Mouse (Mus musculus) frontal cortex, postnatal 10 days (tissue): ENCODE results near the gene Tstd2.

Experiments
- DNase-seq, 2 experiments: peaks; one replicate each; pipeline ENCODE4 v3.0.0; 2022; ENCODE audit warnings: low spot score in 2 of 2, mixed read lengths in 1 of 2

Gene Tstd2

DNA sequence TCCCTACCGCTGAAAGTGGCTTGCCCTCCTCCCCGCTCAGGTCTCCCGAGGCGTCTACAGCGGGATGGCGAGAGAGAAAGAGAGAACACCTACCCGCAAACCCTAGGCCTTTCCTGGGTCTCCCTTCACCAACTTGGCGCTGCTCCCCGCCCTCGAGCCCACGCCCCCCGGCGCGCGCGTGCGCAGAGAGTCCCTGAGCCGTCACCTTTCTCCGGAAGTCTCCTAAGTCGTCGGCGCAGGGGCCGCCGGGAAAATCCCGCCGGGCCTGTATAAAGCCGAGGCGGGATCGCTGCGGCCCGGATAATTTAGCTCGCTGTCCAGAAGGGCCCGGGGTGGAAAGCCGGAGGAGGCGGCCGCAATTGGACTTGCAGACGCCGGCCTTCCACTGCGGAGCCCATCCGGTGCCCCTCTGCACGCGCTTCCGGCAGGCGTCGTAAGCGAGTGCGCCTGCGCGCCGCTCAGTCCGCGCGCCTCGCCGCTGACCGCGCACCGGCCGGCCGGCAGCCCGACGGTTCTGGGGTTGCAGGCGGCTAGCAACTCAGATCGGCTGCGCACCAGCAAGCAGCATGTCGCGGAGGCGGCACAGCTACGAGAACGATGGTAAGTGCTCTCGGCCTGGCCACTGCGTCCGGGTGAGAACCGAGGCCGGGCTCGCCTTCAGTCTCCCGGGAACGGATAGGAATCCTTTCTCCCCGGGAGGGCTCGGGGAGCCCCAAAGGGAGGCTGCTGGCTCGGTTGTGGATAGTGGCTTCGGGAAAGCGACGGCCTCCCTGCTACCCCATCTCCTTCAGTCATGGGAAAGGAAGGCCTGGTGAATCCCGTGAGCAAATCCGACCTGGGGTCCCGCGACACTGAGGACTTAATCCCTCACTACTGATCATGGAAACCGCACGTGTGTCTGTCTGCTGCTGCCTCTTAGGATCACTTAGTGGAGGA lies at the start of gene Tstd2, which contains the start of gene Ncbp1:
Gene Tstd2 (minus strand): TSS at position 408 of the 936 bp plus-strand sequence.
Gene Ncbp1 (plus strand): TSS at position 327 of the 936 bp plus-strand sequence.
- peak; percentile 77 to 91 for DNase-seq

DNA sequence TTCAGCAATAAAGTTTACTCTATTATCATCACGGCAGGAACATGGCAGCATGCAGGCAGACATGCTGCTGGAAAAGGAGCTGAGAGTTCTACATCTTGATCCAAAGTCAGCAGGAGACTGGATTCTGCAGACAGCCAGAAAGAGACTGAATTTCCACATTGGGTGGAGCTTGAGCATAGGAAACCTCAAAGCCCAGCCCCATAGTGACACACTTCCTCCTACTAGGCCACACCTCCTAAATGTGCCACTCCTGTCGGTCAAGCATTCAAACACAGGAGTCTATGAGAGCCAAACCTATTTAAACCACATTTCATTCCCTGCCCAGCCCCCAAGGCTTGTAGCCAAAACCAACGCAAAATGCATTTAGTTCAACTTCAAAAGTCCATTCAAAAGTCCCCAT lies 48.0 kb upstream of the Tstd2 start:
- no peak for DNase-seq

DNA sequence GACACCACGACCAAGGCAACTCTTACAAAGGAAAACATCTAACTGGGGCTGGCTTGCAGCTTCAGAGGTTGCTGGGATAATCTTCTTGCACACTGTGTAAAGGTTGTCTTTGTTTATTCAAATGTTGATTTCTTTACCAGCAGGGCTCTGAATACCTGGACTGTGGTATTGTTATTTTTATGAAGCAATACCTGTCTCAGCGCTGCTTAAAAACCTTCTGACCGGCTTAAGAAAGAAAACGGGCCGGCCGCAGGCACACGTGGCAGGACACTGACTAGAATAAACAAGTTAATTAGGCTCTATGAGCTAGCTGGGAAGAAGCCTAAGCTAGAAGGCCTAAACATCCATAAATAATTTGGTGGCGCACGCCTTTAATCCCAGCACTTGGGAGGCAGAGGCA lies 47.4 kb upstream of the Tstd2 start:
- DNase-seq = no peak

DNA sequence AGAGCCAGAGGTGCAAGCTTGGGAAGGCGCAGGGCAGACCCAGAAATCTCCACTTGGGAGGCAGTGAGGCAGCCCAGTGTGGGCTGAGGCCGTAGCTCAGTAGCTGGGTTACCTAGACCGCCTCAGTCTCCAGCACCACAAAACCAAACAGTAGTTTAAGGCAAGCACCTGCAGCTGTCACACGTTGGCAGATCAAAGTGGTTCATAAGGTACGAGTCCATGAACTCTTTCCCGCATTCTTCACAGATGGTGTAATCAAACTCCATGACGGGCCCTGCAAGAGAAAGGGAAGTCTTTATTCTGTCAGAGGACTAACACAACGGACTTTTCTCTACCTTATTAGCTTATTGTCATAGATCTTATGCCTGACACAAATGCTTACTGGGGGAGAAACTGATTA lies 46.9 kb upstream of the Tstd2 start:
- DNase-seq = no peak

DNA sequence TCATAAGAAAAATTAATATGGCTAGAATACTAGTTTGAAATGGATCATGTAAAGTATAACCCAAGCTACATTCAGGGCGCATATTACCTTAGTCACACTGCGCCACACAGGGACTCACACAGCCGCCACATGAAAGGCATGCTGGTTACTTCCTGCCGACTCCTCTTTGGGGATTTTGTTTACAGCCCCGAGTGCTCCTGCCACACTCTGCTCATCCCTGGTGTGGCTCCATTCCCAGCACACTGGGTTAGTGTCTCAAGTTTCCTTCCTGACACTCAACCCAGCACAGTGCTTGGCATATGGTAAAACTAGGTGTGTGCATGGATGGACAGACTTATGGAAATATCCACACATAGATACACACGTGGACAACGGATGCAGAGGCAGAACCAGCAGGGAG lies 43.7 kb upstream of the Tstd2 start:
- DNase-seq = no peak

DNA sequence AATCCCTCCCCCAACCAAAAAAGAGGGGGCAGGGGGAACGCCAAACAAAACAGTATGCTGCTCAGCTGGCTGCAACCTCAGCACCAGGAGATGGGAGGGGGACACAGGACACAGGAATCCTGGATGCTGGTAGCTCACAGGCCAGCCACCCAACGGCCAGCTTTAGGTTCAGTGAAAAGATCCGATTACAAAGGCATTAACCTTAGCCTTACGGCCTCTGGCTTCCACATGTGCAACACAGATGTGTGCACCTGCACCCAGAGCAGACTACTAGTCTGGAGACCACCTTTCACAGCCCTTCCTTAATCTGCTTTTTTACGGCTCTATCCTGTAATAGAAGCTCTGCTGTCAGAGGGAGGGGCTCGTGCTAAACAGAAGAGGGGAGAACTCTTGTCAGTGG lies 42.7 kb upstream of the Tstd2 start:
- DNase-seq = no peak

DNA sequence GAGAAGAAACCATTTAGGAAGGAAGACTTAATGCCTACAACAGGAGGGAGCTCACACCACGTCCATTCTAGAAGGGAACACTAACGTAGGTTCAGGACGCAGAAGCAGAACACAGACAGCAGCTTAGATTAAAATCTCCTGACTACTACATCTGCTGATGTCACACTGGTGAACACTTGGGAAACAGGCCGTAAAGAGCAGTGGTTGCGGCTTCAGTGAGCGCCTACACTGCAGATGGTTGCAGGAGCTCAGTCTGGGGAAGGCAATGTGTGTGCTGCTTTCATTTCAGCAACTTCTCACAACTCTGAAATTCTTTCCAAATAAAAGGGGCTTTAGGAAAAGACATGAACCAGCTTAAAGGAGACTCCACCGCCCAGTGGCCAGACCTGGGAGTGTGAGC lies 39.0 kb upstream of the Tstd2 start:
- no peak for DNase-seq

DNA sequence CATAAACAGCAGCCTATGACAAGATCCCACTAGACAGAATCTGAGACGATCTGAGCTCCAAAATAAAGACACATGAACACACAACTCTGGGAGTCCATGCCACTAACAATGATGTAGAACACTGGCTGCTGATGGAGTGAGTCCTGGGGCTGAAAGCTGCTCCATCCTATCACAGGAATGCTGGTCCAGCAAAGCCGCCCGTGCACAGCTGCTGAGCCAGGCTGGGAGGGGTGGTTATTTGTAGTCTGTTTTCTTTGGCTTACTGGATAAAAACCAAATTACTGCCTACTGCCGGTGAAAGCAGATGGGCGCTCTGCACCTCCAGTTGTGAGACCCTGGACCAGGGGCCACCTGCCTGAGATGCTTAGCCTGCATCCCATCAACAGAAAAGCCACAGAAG lies 38.5 kb upstream of the Tstd2 start:
- no peak for DNase-seq

DNA sequence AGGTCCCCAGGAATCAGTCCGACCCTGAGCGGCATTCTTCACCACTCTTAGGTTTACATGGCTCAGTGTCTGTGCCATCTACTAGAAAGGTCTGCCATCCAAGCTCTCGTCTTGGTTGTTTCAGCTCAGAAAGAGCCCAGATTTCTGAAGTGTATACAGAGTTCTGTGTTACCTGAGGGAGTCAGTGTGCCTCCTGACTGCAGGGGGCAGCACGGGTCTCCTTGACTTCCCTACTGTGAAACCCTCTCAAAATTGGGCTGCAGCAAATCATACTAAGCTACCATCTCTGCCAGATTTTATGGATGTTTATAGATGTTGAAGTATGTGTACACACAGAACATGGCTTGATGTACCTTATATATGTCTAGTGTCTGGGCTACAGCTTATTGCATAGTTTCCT lies 37.8 kb upstream of the Tstd2 start:
- DNase-seq = no peak

DNA sequence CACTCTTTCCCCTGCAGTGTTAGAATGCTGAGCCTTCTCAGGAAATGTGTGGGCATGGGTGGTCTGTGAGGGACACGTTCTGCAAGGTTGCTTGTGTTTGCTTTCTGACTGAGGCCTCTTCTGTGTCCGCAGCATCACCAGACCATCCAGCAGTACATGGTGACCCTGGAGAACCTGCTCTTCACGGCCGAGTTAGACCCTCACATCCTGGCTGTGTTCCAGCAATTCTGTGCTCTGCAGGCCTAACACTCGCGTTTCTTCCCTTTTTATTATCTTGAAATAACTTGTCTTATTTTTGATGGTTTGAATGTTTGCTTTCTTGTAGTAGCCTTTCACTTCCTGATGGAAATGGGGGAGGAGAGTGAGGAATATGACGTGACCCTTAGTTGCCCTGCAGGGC lies 33.3 kb upstream of the Tstd2 start:
- DNase-seq = no peak

DNA sequence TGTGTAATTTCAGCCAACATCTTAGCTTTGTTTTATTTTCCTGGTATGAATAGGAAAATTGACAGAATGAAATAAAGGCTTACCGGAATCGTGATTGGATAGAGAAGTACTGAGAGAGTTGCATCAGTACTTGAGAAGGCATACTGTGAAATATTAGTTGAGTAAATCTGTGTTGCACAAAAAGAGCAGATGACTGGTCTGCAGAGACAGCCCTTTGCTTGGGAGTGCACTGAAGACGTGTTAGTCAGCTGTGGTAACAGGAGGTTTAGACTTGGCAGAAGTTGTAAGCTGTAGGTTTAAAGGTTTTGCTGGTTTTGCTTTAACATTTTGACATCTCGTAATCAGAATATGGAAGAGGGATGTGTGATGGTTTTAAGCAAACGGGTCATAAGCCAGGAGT lies 27.3 kb upstream of the Tstd2 start:
- DNase-seq = no peak

DNA sequence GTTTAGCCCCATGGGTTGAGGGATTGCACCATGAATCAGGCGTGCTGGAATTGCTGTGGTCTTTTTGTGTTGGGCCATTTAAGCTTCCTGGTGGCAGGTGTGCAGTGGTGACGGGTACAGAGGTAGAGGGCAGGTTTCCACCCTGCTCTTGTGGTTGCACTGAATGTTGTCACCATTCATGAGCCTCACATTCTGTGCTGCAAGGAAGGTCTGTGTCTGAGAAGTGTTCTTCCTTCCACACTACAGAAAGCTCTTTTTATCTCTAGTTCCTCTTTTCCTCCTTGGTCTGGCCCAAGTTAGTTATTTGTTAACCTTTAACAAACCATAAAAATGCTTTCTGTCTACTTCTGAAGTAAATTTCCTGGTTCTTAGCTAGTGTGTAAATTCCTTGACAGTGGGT lies 25.5 kb upstream of the Tstd2 start:
- DNase-seq = no peak

DNA sequence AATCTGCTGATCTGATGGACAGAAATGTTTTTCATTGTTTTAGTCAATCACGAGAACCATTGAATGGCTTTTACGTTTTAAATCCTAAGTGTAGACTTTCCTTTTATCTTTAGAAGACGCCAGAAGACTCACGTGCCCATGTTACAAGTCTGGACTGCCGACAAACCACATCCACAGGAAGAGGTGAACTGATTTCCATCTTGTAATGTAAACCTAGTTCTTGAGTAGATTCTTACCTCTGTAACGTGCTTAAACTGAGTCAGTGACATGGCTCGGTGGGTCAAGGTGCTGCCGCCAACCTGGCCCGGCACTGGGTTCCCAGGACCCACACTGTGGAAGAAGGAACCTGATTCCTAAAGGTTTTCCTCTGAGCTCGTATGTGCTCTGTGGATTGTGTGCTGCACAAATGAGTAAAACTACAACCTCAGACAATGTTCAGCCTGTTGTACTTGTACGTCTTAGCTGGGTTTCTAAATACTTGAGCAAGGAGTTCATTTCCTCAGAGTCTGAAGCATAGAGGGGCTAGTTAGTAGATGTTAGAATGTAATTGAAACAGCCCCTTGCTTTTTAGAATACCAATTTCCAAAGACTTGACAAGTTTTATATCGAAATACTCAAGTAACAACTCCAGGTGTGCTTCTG lies 13.5 kb upstream of the Tstd2 start:
- DNase-seq = no peak

DNA sequence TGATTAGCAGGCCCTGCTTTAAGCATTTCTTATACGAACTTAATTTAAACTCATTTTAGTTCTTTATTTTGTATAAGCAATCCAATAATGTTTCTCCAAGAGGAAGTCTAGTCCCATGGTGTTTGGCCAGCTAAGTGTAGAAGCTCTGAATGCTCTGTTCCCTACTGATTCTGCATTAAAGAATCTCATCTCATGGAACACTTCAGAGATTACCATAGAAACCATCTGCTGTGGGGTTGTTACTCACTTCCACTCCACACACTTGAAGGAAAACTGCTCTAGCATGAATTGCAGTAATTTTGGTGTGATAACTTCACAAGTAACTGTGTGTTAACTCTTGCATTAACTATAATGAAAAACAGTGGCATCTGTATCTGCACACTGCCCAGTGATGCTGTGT lies 8.4 kb upstream of the Tstd2 start:
- no peak for DNase-seq

DNA sequence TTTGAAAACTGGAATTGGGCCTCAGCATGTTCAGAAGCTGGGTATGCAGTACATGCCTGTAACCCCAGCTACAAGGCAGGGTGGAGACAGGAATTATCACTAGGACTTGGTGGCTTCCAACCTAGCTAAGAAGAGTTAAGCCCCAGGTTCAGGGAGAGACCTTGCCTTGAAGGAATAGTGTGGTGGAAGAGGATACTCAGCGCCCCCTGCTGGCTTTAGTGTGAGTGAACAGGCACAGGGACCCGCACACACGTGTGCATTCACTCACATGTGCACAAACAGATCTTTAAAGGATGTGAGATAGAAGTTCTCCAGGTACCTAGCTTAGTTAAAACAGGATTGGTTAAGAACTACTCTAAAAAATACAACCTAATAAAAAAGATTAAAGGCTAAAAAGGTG lies 5.8 kb upstream of the Tstd2 start:
- DNase-seq = no peak

DNA sequence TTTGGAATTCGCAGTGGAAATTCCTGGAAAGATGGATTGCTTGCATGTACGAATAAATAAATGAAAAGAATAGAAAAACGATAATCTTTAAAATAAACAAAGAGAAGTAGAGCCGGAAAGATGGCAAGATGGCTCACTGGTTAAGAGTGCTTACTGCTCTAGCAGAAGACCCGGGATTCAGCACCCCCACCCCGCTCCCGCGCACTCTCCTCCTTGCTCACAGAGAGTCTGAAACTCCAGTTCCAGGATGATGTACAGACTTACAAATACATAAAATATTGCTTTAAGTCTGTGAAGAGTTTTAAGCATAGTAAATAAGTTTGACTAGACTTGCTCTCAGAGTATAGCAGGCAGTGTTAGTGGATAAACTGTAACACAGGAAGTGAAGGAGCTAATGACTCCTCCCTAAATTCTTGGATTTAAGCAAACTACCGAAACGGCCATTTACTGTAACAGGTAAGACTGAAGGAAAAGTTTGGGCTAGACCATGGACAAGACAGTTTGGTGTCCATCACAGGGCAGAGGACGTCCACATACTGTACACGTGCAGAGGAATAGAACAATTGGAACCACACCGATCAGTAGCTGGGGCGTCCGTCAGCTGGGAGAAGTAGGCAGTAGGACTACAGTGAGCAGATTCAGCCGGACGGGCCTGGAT lies 736 bp downstream of the Tstd2 start:
- no peak for DNase-seq

DNA sequence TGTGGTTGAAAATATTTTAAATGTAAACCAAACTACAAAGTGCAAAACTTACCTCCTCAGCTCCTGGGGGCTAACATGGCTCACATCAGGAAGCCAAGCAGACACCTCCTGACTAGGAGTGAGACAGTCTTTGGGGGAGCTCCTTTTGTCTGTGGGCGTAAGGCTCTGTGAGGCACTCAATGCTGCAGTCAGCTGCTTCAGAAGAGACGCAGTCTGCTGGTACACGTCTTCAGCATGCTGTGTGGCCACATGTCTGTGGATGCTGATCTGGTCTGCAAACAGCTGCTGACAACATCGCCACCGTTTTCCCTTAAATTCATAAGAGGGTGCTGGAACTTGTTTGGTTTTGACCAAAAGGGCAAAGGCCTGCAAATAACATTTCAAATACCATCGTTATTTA lies 6.7 kb downstream of the Tstd2 start:
- DNase-seq = no peak

DNA sequence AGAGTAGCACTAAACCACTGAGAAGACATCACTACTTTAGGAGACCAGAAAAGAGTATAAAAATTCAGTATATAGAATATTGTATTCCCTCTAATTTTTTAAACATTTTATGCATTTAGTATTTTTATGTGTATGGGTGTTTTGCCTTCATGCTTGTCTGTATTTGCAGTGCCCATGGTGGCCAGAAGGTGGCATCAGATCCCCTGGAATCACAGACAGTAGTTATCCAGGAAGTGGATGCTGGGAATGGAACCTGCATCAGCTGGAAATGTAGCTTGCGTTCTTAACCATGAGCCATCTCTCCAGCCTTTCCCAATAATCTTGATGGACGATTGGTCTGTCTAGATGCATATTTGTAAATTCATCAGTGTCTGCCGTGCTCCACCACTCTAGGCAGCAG lies 8.3 kb downstream of the Tstd2 start:
- DNase-seq = no peak

DNA sequence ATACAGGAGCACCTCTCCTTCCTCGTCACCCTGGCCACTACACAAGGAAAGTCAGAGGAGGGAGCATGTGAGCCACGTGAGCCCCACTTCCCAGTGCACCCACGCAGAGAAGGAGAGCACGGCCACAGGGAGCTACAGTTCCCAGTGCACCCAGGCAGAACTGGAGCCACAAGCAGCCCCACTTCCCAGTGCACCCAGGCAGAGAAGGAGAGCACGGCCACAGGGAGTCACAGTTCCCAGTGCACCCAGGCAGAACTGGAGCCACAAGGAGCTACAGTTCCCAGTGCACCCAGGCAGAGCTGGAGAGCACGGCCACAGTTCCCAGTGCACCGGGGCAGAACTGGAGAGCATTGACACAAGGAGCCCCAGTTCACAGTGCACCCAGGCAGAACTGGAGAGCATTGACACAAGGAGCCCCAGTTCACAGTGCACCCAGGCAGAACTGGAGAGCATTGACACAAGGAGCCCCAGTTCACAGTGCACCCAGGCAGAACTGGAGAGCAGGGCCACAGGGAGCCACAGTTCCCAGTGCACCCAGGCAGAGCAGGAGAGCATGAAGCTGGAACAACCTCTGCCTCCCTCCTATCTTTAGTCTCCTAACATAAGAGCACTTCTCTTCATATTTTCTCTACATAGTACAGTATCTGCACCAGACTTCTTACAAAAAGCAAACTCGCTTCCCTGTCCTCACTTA lies 9.0 kb downstream of the Tstd2 start:
- DNase-seq = no peak

DNA sequence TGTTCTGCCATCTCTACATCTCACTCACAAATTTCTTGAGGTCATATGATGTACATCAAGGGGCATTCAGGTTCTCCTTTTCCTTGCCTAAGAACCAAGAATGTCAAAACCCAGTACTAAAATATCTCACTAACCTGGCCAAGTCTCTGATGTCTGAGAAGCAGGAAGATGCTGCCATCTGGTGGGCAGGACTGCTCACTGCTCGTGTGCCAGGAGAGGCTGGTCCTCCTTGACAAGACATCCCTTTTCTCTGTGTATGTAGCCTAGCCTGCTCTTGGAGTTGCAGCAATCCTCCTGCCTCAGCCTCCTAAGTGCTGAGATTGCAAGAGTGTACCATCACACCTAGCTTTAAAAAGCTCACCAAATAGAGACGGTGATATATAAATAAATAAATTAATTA lies 12.0 kb downstream of the Tstd2 start:
- peak; percentile 37 to 73 for DNase-seq

DNA sequence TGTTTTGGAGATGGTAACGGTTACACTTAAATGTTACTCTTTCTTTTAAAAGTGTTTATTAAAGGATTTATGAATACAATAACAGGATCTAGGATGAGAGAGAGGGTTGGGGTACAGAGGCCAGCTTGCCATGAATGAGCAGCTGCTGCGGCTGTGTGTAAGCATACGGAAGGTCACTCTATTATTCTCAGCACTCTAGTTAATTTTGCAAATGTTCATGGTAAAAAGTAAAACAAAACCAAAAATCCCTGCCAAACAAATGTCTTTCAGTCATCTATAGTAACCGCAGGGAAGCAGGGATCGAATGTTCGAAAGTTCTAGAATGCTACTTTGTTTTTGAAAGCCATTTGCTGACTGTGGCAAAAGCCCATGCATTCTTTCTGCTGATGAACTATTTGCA lies 15.1 kb downstream of the Tstd2 start:
- DNase-seq = no peak

DNA sequence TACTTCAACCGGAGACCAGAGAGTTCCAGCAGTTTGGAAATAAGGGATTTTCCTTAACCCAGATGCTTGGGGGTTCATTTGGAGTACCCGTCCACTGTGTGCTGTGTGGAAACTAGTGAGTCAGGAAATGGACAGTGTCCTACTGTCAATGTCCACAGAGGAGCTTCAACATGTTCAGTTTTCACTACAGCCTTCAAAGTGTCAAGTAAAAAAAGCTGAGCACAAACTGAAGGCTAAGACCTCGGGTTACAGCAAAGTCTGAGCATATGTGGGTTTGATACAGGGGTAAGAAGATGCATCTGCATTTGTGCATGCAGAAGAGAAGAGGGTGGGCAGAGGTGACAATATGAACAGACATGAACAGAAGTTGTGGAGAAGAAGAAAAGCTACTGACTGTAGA lies 17.7 kb downstream of the Tstd2 start:
- no peak for DNase-seq
